Mouse (Mus musculus): ENCODE measurements around the gene Cenpx. TPM values are rescaled to one million over a fixed set of nuclear protein-coding genes. Genes with fewer than 3 reads are reported as not detected.

Gene Cenpx
- polyA plus RNA-seq, 1 experiment from 2014 or later, result 106 TPM

DNA sequence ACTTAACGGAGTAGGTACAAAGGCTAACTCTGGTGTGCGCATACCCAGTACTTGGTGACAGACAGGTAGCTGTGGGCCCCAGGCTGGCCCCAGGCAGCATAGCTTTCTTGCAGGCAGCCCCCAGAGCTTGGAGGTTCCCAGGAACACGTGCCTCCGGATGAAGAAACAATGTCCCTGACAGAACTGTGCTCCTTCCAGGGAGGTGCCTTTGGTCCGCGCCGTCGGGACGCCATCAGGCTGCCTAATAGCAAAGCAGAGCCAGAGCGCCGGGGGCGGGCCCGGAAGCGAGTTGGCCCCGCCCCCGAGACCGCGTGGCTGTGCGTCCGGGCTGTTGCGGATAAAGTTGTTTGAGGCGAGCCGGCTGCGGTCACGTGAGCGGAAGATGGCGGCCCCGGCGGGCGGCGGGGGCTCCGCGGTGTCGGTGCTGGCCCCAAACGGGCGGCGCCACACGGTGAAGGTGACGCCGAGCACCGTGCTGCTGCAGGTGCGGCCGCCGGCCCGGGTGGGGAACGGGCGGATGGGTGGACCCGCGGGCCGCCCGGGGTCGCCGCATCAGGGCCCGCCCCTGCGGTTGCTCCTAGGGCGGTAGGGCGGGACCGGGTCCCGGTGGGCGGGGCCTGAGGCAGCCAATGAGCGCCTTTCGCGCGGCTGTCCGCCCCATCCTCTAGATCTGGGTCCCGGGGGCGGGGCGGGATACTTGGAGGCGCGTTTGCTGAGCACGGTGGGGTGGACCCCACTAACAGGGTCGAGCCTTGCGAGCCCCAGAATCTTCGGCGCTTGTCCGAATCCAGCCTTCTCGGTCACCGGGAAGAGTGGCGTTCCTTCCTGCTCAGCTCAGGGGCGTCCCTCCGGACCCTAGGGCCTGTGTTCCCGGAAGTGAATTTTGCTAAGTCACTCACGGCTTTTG, 40.6 kb downstream of the Cenpx start, which contains the start of gene Aspscr1:
TSS of gene Aspscr1 (plus strand) at position 287 of the 907 bp plus-strand sequence.
- peak; percentile 98 for ATAC-seq (ENCODE audit: low FRiP score)
- DNase-seq (ENCODE audit: low spot score), result peak; percentile 96
- WGBS, result 1% methylated on average over 77 of the region's 83 CpGs

DNA sequence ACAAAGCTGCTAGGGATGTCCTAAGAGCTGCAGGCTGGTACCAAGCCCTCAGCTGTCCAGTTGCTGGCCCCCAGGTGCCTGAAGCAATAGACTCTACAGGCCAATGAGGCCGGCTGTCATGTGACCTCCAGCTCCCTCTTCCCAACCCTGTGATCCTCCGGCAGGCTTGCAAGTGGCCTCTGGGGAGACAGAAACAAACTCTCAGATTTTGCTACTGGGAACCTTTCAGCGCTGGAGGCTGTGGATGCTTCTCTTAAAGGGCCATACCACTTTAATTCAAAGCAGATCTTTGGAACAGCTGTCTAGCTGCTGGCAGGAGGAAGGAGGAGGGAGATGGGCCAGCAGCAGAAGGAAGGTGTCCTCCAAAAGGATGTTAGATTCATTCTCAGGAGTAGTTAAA, 46.9 kb downstream of the Cenpx start:
- WGBS, result 9% methylated on average over 3 of the region's 3 CpGs
- Histone ChIP-seq H3K4me2 (replicated peaks) (no peak overlapping the region), H3K9me3 (ENCODE audit: control insufficient read depth, low read length) (no peaks in the 10 kb centered on the region), H3K4me3 (replicated peaks; ENCODE audit: low read length) (no peak overlapping the region), H3K9ac (no peak overlapping the region), H3K27me3 (ENCODE audit: control insufficient read depth, insufficient read depth, low read length) (peaks cover 24% of the 10 kb centered on the region), H3K36me3 (replicated peaks; ENCODE audit: control insufficient read depth, insufficient read depth) (no peaks in the 10 kb centered on the region), H3K4me1 (replicated peaks; ENCODE audit: control insufficient read depth, insufficient read depth, low read length) (no peaks in the 10 kb centered on the region), H3K27ac (no peak overlapping the region)
- ATAC-seq (ENCODE audit: low FRiP score), result no peak
- no peak for DNase-seq (ENCODE audit: low spot score)

More for the DNA sequence above, 40.6 kb downstream of the Cenpx start, which contains the start of gene Aspscr1:
- Histone ChIP-seq H3K36me3 (replicated peaks; ENCODE audit: control insufficient read depth, insufficient read depth) (peaks cover 6% of the 10 kb centered on the region), H3K4me2 (replicated peaks) (peak within 1 kb of the TSS; percentile 76), H3K27ac (peak within 1 kb of the TSS; percentile 90), H3K9me3 (ENCODE audit: control insufficient read depth, low read length) (no peaks in the 10 kb centered on the region), H3K4me1 (replicated peaks; ENCODE audit: control insufficient read depth, insufficient read depth, low read length) (peaks cover 12% of the 10 kb centered on the region), H3K4me3 (replicated peaks; ENCODE audit: low read length) (peak within 1 kb of the TSS; percentile 64), H3K27me3 (ENCODE audit: control insufficient read depth, insufficient read depth, low read length) (no peaks in the 10 kb centered on the region), H3K9ac (peak within 1 kb of the TSS; percentile 74)

- H3K27ac ChIP-seq, result no peak overlapping the region
- peaks cover 36% of the 10 kb centered on the region for H3K27me3 ChIP-seq (ENCODE audit: control insufficient read depth, insufficient read depth, low read length)
- no peak overlapping the region for H3K4me3 ChIP-seq (replicated peaks; ENCODE audit: low read length)
- ATAC-seq (ENCODE audit: low FRiP score) (no peak), DNase-seq (ENCODE audit: low spot score) (no peak)
- H3K9ac ChIP-seq, result no peak overlapping the region
- WGBS, result 76% methylated on average over 3 of the region's 3 CpGs
- H3K4me2 ChIP-seq (replicated peaks), result no peak overlapping the region
- H3K9me3 ChIP-seq (ENCODE audit: control insufficient read depth, low read length), result no peaks in the 10 kb centered on the region
- H3K36me3 ChIP-seq (replicated peaks; ENCODE audit: control insufficient read depth, insufficient read depth), result no peaks in the 10 kb centered on the region
- peaks cover 8% of the 10 kb centered on the region for H3K4me1 ChIP-seq (replicated peaks; ENCODE audit: control insufficient read depth, insufficient read depth, low read length)
Measured at GRCm38 (mm10) chr11:120665406-120665805, 48.1 kb downstream of the Cenpx start.

DNA sequence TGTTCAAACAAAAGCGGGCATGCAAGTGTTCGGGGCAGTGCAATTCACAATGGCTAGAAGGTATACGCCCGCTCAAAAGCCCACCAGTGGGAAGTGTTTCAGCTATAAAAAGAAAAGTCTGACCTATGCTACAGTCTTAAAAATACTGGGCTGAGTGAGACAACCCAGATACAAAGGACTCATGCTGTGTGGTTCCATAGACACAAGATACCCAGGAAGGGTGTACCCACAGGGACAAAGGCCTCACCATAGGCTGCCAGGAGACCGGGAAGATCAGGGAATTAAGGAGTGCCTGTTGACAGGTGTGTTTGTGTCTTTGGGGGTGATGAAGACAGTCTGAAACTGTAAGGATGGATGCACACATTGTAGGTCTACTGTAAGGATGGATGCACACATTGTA, 49.8 kb downstream of the Cenpx start:
- WGBS, result 63% methylated on average over 5 of the region's 5 CpGs
- Histone ChIP-seq H3K4me2 (replicated peaks) (no peak overlapping the region), H3K9me3 (ENCODE audit: control insufficient read depth, low read length) (no peaks in the 10 kb centered on the region), H3K27me3 (ENCODE audit: control insufficient read depth, insufficient read depth, low read length) (peaks cover 53% of the 10 kb centered on the region), H3K9ac (no peak overlapping the region), H3K4me1 (replicated peaks; ENCODE audit: control insufficient read depth, insufficient read depth, low read length) (peaks cover 17% of the 10 kb centered on the region), H3K36me3 (replicated peaks; ENCODE audit: control insufficient read depth, insufficient read depth) (no peaks in the 10 kb centered on the region), H3K4me3 (replicated peaks; ENCODE audit: low read length) (no peak overlapping the region), H3K27ac (no peak overlapping the region)
- ATAC-seq (ENCODE audit: low FRiP score) (no peak), DNase-seq (ENCODE audit: low spot score) (no peak)

DNA sequence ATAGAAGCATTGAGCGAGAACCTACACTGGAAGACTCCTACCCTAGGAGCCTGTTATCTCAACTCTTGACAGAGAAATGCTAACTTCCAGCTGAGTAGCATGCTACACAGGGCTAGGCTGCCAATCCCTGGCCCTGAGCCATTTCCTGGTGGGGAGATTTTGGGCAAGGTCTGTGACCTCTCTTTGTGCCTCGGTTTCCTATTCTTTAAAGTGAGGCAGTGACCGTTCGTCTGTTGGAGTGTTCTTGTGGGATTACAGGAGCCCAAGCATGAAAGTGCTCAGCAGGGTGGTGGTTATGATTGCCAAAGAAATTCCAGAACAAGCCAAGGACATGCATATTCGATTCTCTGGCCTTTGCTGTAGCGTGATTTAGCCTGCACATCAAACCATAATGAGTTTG, 50.8 kb downstream of the Cenpx start:
- H3K4me3 ChIP-seq (replicated peaks; ENCODE audit: low read length), result no peak overlapping the region
- ATAC-seq (ENCODE audit: low FRiP score), result no peak
- H3K9ac ChIP-seq, result no peak overlapping the region
- no peak for DNase-seq (ENCODE audit: low spot score)
- H3K27me3 ChIP-seq (ENCODE audit: control insufficient read depth, insufficient read depth, low read length), result peaks cover 62% of the 10 kb centered on the region
- no peaks in the 10 kb centered on the region for H3K9me3 ChIP-seq (ENCODE audit: control insufficient read depth, low read length)
- H3K27ac ChIP-seq, result no peak overlapping the region
- 44% methylated on average over 6 of the region's 6 CpGs for WGBS
- H3K36me3 ChIP-seq (replicated peaks; ENCODE audit: control insufficient read depth, insufficient read depth), result no peaks in the 10 kb centered on the region
- H3K4me1 ChIP-seq (replicated peaks; ENCODE audit: control insufficient read depth, insufficient read depth, low read length), result peaks cover 17% of the 10 kb centered on the region
- H3K4me2 ChIP-seq (replicated peaks), result no peak overlapping the region

GRCm38 (mm10) chr11:120661076-120661460, 52.5 kb downstream of the Cenpx start, which contains the start of gene Notum:
Gene Notum (minus strand): TSS chr11:120661175.
- DNase-seq (ENCODE audit: low spot score), result no peak
- H3K9ac ChIP-seq, result no peak within 1 kb of the TSS
- no peaks in the 10 kb centered on the region for H3K36me3 ChIP-seq (replicated peaks; ENCODE audit: control insufficient read depth, insufficient read depth)
- ATAC-seq (ENCODE audit: low FRiP score), result peak; percentile 24; the same call in 1 of the 2 replicates
- no peak within 1 kb of the TSS for H3K27ac ChIP-seq
- peak within 1 kb of the TSS; percentile 51 for H3K4me2 ChIP-seq (replicated peaks)
- WGBS, result 1% methylated on average over 35 of the region's 35 CpGs
- peaks cover 17% of the 10 kb centered on the region for H3K4me1 ChIP-seq (replicated peaks; ENCODE audit: control insufficient read depth, insufficient read depth, low read length)
- H3K4me3 ChIP-seq (replicated peaks; ENCODE audit: low read length), result peak within 1 kb of the TSS; percentile 31
- H3K9me3 ChIP-seq (ENCODE audit: control insufficient read depth, low read length), result no peaks in the 10 kb centered on the region
- peaks cover 72% of the 10 kb centered on the region for H3K27me3 ChIP-seq (ENCODE audit: control insufficient read depth, insufficient read depth, low read length)

Other genes starting within 250 kb of the Cenpx start
- gene Arl16, start 246.1 kb downstream of the Cenpx start, polyA plus RNA-seq (2014; fragmentation: Nextera tagmentation; extraction: Ambion mirVana), result 56.1 and 56.3 TPM in 2 replicates
- gene Mrpl12, start 229.1 kb downstream of the Cenpx start, polyA plus RNA-seq (2014; fragmentation: Nextera tagmentation; extraction: Ambion mirVana), result 131 and 132 TPM in 2 replicates
- gene Slc25a10, start 221.9 kb downstream of the Cenpx start, polyA plus RNA-seq (2014; fragmentation: Nextera tagmentation; extraction: Ambion mirVana), result 28.5 and 29.8 TPM in 2 replicates
- gene Gcgr, start 183.0 kb downstream of the Cenpx start, polyA plus RNA-seq (2014; fragmentation: Nextera tagmentation; extraction: Ambion mirVana), result 0.27 and 0.32 TPM in 2 replicates
- 248 and 261 TPM in 2 replicates for gene Mcrip1, start 164.0 kb downstream of the Cenpx start, polyA plus RNA-seq (2014; fragmentation: Nextera tagmentation; extraction: Ambion mirVana)
- 0.29 TPM in 1 of 2 replicates, not detected in the other for gene Ppp1r27, start 162.6 kb downstream of the Cenpx start, polyA plus RNA-seq (2014; fragmentation: Nextera tagmentation; extraction: Ambion mirVana)
- gene P4hb, start 140.5 kb downstream of the Cenpx start, polyA plus RNA-seq (2014; fragmentation: Nextera tagmentation; extraction: Ambion mirVana), result 295 and 326 TPM in 2 replicates
- gene Arhgdia, start 132.1 kb downstream of the Cenpx start, polyA plus RNA-seq (2014; fragmentation: Nextera tagmentation; extraction: Ambion mirVana), result 435 and 490 TPM in 2 replicates
- gene Alyref, start 115.4 kb downstream of the Cenpx start, polyA plus RNA-seq (2014; fragmentation: Nextera tagmentation; extraction: Ambion mirVana), result 237 and 252 TPM in 2 replicates
- gene Anapc11, start 115.3 kb downstream of the Cenpx start, polyA plus RNA-seq (2014; fragmentation: Nextera tagmentation; extraction: Ambion mirVana), result 227 and 229 TPM in 2 replicates
- gene Npb, start 105.3 kb downstream of the Cenpx start, polyA plus RNA-seq (2014; fragmentation: Nextera tagmentation; extraction: Ambion mirVana), result 0.83 and 1.5 TPM in 2 replicates
- gene Pcyt2, start 95.8 kb downstream of the Cenpx start, polyA plus RNA-seq (2014; fragmentation: Nextera tagmentation; extraction: Ambion mirVana), result 173 and 181 TPM in 2 replicates
- gene Sirt7, start 88.5 kb downstream of the Cenpx start, polyA plus RNA-seq (2014; fragmentation: Nextera tagmentation; extraction: Ambion mirVana), result 35.5 and 37.0 TPM in 2 replicates
- 35.4 and 37.8 TPM in 2 replicates for gene Mafg, start 80.1 kb downstream of the Cenpx start, polyA plus RNA-seq (2014; fragmentation: Nextera tagmentation; extraction: Ambion mirVana)
- gene Pycr1, start 70.0 kb downstream of the Cenpx start, polyA plus RNA-seq (2014; fragmentation: Nextera tagmentation; extraction: Ambion mirVana), result 16.8 and 17.9 TPM in 2 replicates
- gene Myadml2, start 65.6 kb downstream of the Cenpx start, polyA plus RNA-seq (2014; fragmentation: Nextera tagmentation; extraction: Ambion mirVana), result 1.1 and 1.4 TPM in 2 replicates
- 2.2 and 3.5 TPM in 2 replicates for gene Notum, start 52.6 kb downstream of the Cenpx start, polyA plus RNA-seq (2014; fragmentation: Nextera tagmentation; extraction: Ambion mirVana)
- gene Aspscr1, start 40.8 kb downstream of the Cenpx start, polyA plus RNA-seq (2014; fragmentation: Nextera tagmentation; extraction: Ambion mirVana), result 123 and 136 TPM in 2 replicates
- 52.7 and 56.5 TPM in 2 replicates for gene Lrrc45, start 187 bp upstream of the Cenpx start, polyA plus RNA-seq (2014; fragmentation: Nextera tagmentation; extraction: Ambion mirVana)
- 124 and 134 TPM in 2 replicates for gene Rac3, start 7.7 kb upstream of the Cenpx start, polyA plus RNA-seq (2014; fragmentation: Nextera tagmentation; extraction: Ambion mirVana)
- 9.0 and 13.7 TPM in 2 replicates for gene Dcxr, start 13.5 kb upstream of the Cenpx start, polyA plus RNA-seq (2014; fragmentation: Nextera tagmentation; extraction: Ambion mirVana)
- 0.64 and 0.90 TPM in 2 replicates for gene Cbr2, start 18.4 kb upstream of the Cenpx start, polyA plus RNA-seq (2014; fragmentation: Nextera tagmentation; extraction: Ambion mirVana)
- 1.8 and 2.2 TPM in 2 replicates for gene Hmga1b, start 49.1 kb upstream of the Cenpx start, polyA plus RNA-seq (2014; fragmentation: Nextera tagmentation; extraction: Ambion mirVana)
- gene Rfng, start 70.5 kb upstream of the Cenpx start, polyA plus RNA-seq (2014; fragmentation: Nextera tagmentation; extraction: Ambion mirVana), result 86.1 and 87.0 TPM in 2 replicates
- gene Gps1, start 70.5 kb upstream of the Cenpx start, polyA plus RNA-seq (2014; fragmentation: Nextera tagmentation; extraction: Ambion mirVana), result 288 and 307 TPM in 2 replicates
- 43.8 and 43.9 TPM in 2 replicates for gene Dus1l, start 82.7 kb upstream of the Cenpx start, polyA plus RNA-seq (2014; fragmentation: Nextera tagmentation; extraction: Ambion mirVana)
- 119 and 135 TPM in 2 replicates for gene Fasn, start 110.8 kb upstream of the Cenpx start, polyA plus RNA-seq (2014; fragmentation: Nextera tagmentation; extraction: Ambion mirVana)
- gene Ccdc57, start 219.1 kb upstream of the Cenpx start, polyA plus RNA-seq (2014; fragmentation: Nextera tagmentation; extraction: Ambion mirVana), result 5.0 and 5.2 TPM in 2 replicates
- gene Slc16a3, start 234.7 kb upstream of the Cenpx start, polyA plus RNA-seq (2014; fragmentation: Nextera tagmentation; extraction: Ambion mirVana), result 4.2 and 4.4 TPM in 2 replicates

Measured in hindbrain, embryonic 14.5 days (tissue).